Mouse (Mus musculus): ENCODE results near the gene Rapgef4.

GRCm38 (mm10) chr2:72285256-72285887, 304.3 kb downstream of the Rapgef4 start, which contains the start of gene Map3k20:
- TF ChIP-seq CTCF (IDR thresholded peaks at IDR 0.05; ENCODE audit: low read depth) (peak; percentile 44; the same call in 1 of the 2 replicates), EP300 (IDR thresholded peaks at IDR 0.05; ENCODE audit: low read depth) (no peak)
